Mouse (Mus musculus): ENCODE measurements around the gene Arid2. TPM values are rescaled to one million over a fixed set of nuclear protein-coding genes. Genes with fewer than 3 reads are reported as not detected.
"Not testable (repeated sequence)": the region's sequence is repeated elsewhere in the genome, so short reads cannot be mapped to it uniquely, and the experiment has no call there.

Arid2 gene
- 31.6 TPM for polyA plus RNA-seq (2021)

DNA sequence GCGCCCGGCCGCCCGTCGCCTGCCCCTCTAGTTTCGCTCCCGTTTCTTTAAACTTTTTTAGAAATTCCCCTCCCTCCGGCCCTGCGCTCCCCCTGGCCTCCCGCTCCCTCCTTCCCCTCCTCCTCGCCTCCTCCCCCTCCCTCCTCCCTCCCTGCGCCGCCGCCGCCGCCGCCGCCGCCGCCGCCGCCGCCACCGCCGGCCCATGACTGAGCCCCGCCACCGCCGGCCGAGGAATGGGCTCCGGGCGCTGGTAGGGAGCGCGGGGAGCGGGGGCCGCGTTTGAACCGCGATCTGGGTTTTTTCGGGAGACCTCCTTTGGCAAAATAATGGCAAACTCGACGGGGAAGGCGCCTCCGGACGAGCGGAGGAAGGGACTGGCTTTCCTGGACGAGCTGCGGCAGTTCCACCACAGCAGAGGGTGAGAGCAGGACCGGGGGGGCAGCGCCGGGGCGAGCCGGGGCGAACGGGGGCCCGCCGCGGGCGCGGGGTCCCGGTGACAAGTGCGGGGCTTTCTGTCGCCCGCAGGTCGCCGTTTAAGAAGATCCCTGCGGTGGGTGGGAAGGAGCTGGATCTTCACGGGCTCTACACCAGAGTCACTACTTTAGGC, at the start of gene Arid2:
Gene Arid2, plus strand, starts transcription at position 150 of the 607 bp plus-strand sequence.
- ChIA-PET POLR2A (no interaction called here), CTCF (no interaction called here)
- TF ChIP-seq CTCF (IDR thresholded peaks at IDR 0.05) = no peak
- DNase-seq (ENCODE audit: low read depth, low spot score) = no peak
- ATAC-seq = peak; percentile 30
- in situ Hi-C loops (cut with MboI; ENCODE audit: low pct_unique_long_range_greater_than_20kb) = loop anchor here (10.0 kb wide), 2 partner anchors 443 to 523 kb away; no protein-coding TSS in a partner anchor
- no peaks in the 10 kb centered on the region for H3K27me3 ChIP-seq

GRCm38 (mm10) chr15:96238071-96238470, 49.2 kb upstream of the Arid2 start:
- no peak for TF ChIP-seq CTCF (IDR thresholded peaks at IDR 0.05)
- H3K27me3 ChIP-seq = peaks cover 8% of the 10 kb centered on the region
- DNase-seq (ENCODE audit: low read depth, low spot score) (no peak), ATAC-seq (no peak)
- CTCF ChIA-PET = no interaction called here
- POLR2A ChIA-PET = no interaction called here
- in situ Hi-C loops (cut with MboI; ENCODE audit: low pct_unique_long_range_greater_than_20kb) = no loop called here

DNA sequence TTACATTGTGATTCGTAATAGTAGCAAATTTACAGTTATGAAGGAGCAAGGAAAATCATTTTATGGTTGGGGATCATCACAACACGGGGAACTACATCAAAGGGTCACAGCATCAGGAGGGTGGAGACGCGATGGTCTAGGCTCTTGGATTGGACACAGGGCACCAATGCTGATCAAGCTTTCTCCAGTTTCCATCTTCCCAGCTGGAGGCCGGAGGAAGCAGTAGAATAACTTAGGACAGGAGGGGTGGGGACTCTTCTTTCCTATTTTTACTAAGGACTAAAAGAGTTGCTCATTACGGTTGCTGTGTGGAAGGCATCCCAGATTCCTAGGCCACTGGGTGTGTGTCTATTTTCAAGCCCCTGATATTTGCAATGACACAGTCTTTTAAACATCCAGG, 43.1 kb upstream of the Arid2 start:
- no peaks in the 10 kb centered on the region for H3K27me3 ChIP-seq
- ChIA-PET CTCF (no interaction called here), POLR2A (no interaction called here)
- ATAC-seq = no peak
- DNase-seq (ENCODE audit: low read depth, low spot score) = no peak
- no peak for TF ChIP-seq CTCF (IDR thresholded peaks at IDR 0.05)
- in situ Hi-C loops (cut with MboI; ENCODE audit: low pct_unique_long_range_greater_than_20kb) = no loop called here

GRCm38 (mm10) chr15:96244715-96245114, 42.6 kb upstream of the Arid2 start:
- POLR2A ChIA-PET; DNase-seq (ENCODE audit: low read depth, low spot score); CTCF ChIA-PET; ATAC-seq; in situ Hi-C loops (cut with MboI; ENCODE audit: low pct_unique_long_range_greater_than_20kb); H3K27me3 ChIP-seq: not testable (repeated sequence)

DNA sequence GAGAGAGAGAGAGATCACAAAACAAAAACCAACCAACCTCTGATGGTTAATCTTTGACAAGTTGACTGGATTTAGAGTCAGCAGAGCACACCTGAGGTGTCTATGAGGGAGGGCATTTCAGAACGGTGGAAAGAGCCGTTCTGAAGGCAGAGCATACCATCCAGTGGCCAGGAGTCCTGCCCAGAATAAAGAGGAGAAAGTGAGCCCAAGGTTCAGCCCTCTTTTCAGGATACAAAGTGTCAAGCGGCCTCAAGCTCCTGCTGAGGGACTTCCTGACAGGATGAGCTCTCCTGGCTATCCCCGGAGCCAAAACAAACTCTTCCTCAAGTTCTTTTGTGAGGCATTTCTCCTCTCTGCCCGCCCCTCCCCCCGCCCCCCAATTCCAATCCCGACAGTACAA, 33.5 kb upstream of the Arid2 start:
- ATAC-seq (no peak), DNase-seq (ENCODE audit: low read depth, low spot score) (no peak)
- ChIA-PET CTCF (no interaction called here), POLR2A (no interaction called here)
- no peak for TF ChIP-seq CTCF (IDR thresholded peaks at IDR 0.05)
- H3K27me3 ChIP-seq = no peaks in the 10 kb centered on the region
- in situ Hi-C loops (cut with MboI; ENCODE audit: low pct_unique_long_range_greater_than_20kb) = no loop called here

DNA sequence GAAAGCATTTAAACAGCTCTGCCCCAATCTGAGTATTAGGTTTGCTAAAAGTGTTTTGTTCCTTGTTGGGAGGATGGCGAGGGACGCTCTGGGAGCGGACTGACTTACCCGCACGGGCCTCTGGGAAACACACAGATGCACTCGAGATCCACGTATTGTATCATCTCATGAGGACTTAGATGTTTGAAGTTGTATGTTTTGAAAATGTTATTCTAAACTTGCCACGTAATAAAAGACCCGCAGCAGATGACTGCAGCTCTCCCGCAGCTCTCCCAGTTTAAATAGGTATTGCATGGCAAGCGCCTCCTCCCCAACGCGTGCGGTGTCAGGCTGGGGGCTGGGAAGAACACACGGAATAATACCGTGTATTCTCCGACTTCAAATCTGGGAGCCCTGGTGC, 33.0 kb upstream of the Arid2 start:
- TF ChIP-seq CTCF (IDR thresholded peaks at IDR 0.05) = no peak
- in situ Hi-C loops (cut with MboI; ENCODE audit: low pct_unique_long_range_greater_than_20kb) = no loop called here
- ChIA-PET CTCF (no interaction called here), POLR2A (no interaction called here)
- no peaks in the 10 kb centered on the region for H3K27me3 ChIP-seq
- DNase-seq (ENCODE audit: low read depth, low spot score) (no peak), ATAC-seq (no peak)

DNA sequence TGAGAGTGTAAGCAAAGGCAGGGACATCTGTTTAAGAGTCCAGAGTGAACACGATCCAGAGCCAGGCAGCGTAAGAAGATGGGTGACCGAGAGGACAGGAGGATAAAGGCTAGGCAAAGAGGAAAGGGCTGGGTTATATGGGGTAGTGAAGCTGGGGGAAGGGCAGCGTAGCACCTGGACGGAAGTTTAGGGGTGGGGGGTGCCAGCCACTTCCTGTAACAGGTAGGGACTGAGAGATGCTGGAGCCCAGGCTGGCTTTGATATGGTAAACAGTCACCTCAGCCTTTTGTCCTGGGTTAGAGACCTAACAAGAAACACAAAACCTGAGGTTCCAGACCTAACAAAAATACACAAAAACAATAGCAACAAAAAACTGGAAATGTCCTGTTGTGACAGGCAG, 29.5 kb upstream of the Arid2 start:
- TF ChIP-seq CTCF (IDR thresholded peaks at IDR 0.05) = no peak
- no peak for DNase-seq (ENCODE audit: low read depth, low spot score)
- ChIA-PET POLR2A (interaction anchor here (0.6 kb wide), 1 partner anchor 438 kb away, joined by 3 read pairs; no protein-coding TSS in a partner anchor), CTCF (no interaction called here)
- in situ Hi-C loops (cut with MboI; ENCODE audit: low pct_unique_long_range_greater_than_20kb) = no loop called here
- ATAC-seq = no peak
- H3K27me3 ChIP-seq = no peaks in the 10 kb centered on the region

DNA sequence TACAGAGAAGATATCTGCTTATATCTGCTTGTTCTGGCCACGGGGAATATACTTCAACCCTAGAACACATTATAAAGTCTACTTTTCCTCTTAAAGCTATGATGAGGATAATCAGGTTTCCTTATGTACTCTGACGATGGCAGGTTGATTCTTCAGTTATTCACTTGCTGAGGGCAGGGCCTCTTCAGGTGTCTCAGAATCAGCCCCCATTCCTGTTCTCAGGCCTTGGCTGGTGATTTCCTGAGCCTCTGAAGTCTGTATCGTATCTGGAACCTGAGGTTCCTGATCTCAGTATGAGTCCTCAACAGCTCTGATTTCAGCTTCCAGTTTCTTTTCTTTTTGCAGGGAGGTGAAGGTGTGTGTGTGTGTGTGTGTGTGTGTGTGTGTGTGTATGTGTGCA, 22.7 kb upstream of the Arid2 start:
- no peaks in the 10 kb centered on the region for H3K27me3 ChIP-seq
- ATAC-seq (no peak), DNase-seq (ENCODE audit: low read depth, low spot score) (no peak)
- no peak for TF ChIP-seq CTCF (IDR thresholded peaks at IDR 0.05)
- in situ Hi-C loops (cut with MboI; ENCODE audit: low pct_unique_long_range_greater_than_20kb) = no loop called here
- ChIA-PET POLR2A (interaction anchor here (0.6 to 0.7 kb wide), 2 partner anchors 12 to 1131 kb away, joined by 3 read pairs; no protein-coding TSS in a partner anchor), CTCF (no interaction called here)

GRCm38 (mm10) chr15:96267933-96268332, 19.4 kb upstream of the Arid2 start:
- no peaks in the 10 kb centered on the region for H3K27me3 ChIP-seq
- ATAC-seq (no peak), DNase-seq (ENCODE audit: low read depth, low spot score) (no peak)
- ChIA-PET POLR2A (no interaction called here), CTCF (interaction anchor here (0.6 kb wide), 1 partner anchor 106 kb away, joined by 3 read pairs; no protein-coding TSS in a partner anchor)
- no peak for TF ChIP-seq CTCF (IDR thresholded peaks at IDR 0.05)
- in situ Hi-C loops (cut with MboI; ENCODE audit: low pct_unique_long_range_greater_than_20kb) = no loop called here

DNA sequence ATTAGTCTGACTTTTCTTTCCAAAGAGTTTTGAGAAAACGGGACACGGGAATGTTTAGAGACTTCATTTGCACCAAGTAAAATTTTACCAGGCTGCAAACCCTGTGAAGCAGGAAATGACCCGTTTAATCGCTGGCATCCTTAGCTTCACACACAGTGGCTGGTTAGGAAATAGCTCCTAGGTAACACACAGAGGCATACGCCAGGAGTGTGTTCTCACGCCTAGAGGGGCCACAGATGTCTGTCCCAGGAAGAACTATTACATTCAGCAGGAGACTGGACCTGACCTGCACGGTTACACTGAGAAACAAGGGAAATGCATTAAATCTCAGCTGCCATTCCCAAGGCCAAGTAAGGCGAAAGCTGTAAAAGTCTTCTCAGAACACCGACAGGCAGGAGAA, 18.7 kb upstream of the Arid2 start:
- DNase-seq (ENCODE audit: low read depth, low spot score) (no peak), ATAC-seq (no peak)
- ChIA-PET CTCF (interaction anchor here (0.6 to 1.5 kb wide), 2 partner anchors 10 to 106 kb away, joined by 3 to 8 read pairs; no protein-coding TSS in a partner anchor), POLR2A (no interaction called here)
- TF ChIP-seq CTCF (IDR thresholded peaks at IDR 0.05) = no peak
- H3K27me3 ChIP-seq = no peaks in the 10 kb centered on the region
- in situ Hi-C loops (cut with MboI; ENCODE audit: low pct_unique_long_range_greater_than_20kb) = no loop called here

DNA sequence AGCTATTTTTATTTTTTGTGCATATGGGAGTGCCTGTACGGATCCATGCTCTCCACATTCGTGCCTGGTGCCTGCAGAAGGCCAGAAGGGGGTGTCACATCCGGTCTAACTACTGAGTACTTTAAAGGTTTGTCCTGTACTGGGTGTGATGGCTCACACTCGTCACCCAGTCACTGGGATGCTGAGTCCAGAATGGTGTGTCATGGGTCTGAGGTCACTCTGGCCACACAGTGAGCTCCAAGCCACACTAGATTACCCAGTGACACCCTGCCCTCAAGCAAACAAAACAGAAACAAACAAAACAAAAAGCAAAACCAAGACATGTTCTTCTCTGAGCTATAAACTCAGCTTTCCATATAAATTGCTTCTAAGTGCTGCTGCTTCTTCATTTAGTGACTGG, 17.9 kb upstream of the Arid2 start:
- DNase-seq (ENCODE audit: low read depth, low spot score) = no peak
- H3K27me3 ChIP-seq = no peaks in the 10 kb centered on the region
- no peak for TF ChIP-seq CTCF (IDR thresholded peaks at IDR 0.05)
- ATAC-seq = no peak
- CTCF ChIA-PET = interaction anchor here (1.5 kb wide), 1 partner anchor 9 kb away, joined by 8 read pairs; no protein-coding TSS in a partner anchor
- POLR2A ChIA-PET = no interaction called here
- in situ Hi-C loops (cut with MboI; ENCODE audit: low pct_unique_long_range_greater_than_20kb) = no loop called here
